Mouse (Mus musculus): ENCODE measurements around the gene Golga4. TPM values are rescaled to one million over a fixed set of nuclear protein-coding genes. Genes with fewer than 3 reads are reported as not detected.

Golga4 gene
- polyA plus RNA-seq, 1 experiment = 23.1 TPM

GRCm38 (mm10) chr9:118495933-118496332 lies 10.1 kb upstream of the Golga4 start:
- Histone ChIP-seq H3K4me1 (ENCODE audit: control insufficient read depth, insufficient read depth, low read length) (no peaks in the 10 kb centered on the region), H3K36me3 (ENCODE audit: control insufficient read depth, insufficient read depth, low read length) (no peaks in the 10 kb centered on the region), H3K27ac (ENCODE audit: insufficient read depth, low read depth, low read length) (no peak overlapping the region), H3K27me3 (replicated peaks; ENCODE audit: control insufficient read depth, insufficient read depth, low read length) (no peaks in the 10 kb centered on the region), H3K4me3 (ENCODE audit: insufficient read depth, low read depth, low read length) (no peak overlapping the region)
- no peak for DNase-seq
- TF ChIP-seq CTCF (conservative IDR thresholded peaks at IDR 0.05; ENCODE audit: insufficient read depth, insufficient read length, low read depth, low read length) (no peak), POLR2A (IDR thresholded peaks at IDR 0.05; ENCODE audit: low read depth, low read length) (no peak)
- WGBS = 92% methylated on average over 3 of the region's 3 CpGs

DNA sequence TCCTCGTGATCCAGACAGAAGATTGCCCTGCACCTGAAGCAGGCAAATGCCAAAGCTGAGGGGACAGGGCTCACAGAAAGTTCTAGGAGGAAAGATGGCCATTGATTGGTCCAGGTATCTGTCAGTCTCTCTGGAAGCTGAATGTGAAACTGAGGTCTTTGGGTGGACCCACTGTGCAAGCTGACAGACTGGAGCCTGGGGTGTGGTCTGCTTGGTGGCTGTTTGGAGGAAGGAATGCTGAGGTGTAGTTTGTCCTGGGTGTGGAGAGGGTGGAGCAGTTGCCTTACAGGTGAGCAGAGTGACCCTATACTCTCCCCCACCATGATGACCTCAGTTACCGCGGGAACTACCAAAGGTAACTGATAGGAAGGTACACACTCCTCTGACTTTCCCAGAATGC lies 9.1 kb upstream of the Golga4 start:
- Histone ChIP-seq H3K4me3 (ENCODE audit: insufficient read depth, low read depth, low read length) (no peak overlapping the region), H3K4me1 (ENCODE audit: control insufficient read depth, insufficient read depth, low read length) (no peaks in the 10 kb centered on the region), H3K36me3 (ENCODE audit: control insufficient read depth, insufficient read depth, low read length) (no peaks in the 10 kb centered on the region), H3K27ac (ENCODE audit: insufficient read depth, low read depth, low read length) (no peak overlapping the region), H3K27me3 (replicated peaks; ENCODE audit: control insufficient read depth, insufficient read depth, low read length) (no peaks in the 10 kb centered on the region)
- no peak for DNase-seq
- no peak for TF ChIP-seq CTCF (conservative IDR thresholded peaks at IDR 0.05; ENCODE audit: insufficient read depth, insufficient read length, low read depth, low read length)
- TF ChIP-seq POLR2A (IDR thresholded peaks at IDR 0.05; ENCODE audit: low read depth, low read length) = no peak
- 78% methylated on average over 3 of the region's 3 CpGs for WGBS

DNA sequence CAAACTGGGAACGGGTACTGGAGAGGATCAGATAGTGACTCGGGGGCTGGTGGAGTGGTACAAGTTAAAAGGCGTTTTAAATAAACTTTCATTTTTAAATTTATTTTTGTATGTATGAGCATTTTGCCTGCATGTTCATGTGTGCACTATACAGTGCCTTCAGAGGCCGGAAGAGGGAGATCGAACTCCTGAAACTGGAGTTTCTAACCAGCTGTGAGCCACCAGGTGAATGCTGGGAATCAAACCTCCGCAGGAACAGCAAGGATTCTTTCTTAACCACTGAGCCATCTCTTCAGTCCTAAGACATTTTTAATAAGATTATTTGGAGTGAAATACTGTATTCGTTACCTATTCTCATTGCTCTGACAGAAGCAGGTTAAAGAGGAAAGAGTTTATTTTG lies 8.0 kb upstream of the Golga4 start:
- TF ChIP-seq CTCF (conservative IDR thresholded peaks at IDR 0.05; ENCODE audit: insufficient read depth, insufficient read length, low read depth, low read length) (no peak), POLR2A (IDR thresholded peaks at IDR 0.05; ENCODE audit: low read depth, low read length) (no peak)
- H3K4me3 ChIP-seq (ENCODE audit: insufficient read depth, low read depth, low read length) = no peak overlapping the region
- 72% methylated on average over 7 of the region's 7 CpGs for WGBS

GRCm38 (mm10) chr9:118500963-118501362 lies 5.1 kb upstream of the Golga4 start:
- Histone ChIP-seq H3K27me3 (replicated peaks; ENCODE audit: control insufficient read depth, insufficient read depth, low read length) (no peaks in the 10 kb centered on the region), H3K4me3 (ENCODE audit: insufficient read depth, low read depth, low read length) (no peak overlapping the region), H3K27ac (ENCODE audit: insufficient read depth, low read depth, low read length) (no peak overlapping the region), H3K36me3 (ENCODE audit: control insufficient read depth, insufficient read depth, low read length) (no peaks in the 10 kb centered on the region), H3K4me1 (ENCODE audit: control insufficient read depth, insufficient read depth, low read length) (peaks cover 13% of the 10 kb centered on the region; the same call in 1 of the 2 replicates)
- no peak for TF ChIP-seq POLR2A (IDR thresholded peaks at IDR 0.05; ENCODE audit: low read depth, low read length)
- TF ChIP-seq CTCF (conservative IDR thresholded peaks at IDR 0.05; ENCODE audit: insufficient read depth, insufficient read length, low read depth, low read length) = no peak
- 74% methylated on average over 6 of the region's 6 CpGs for WGBS
- no peak for DNase-seq

More for the DNA sequence above, 8.0 kb upstream of the Golga4 start:
- H3K36me3 ChIP-seq (ENCODE audit: control insufficient read depth, insufficient read depth, low read length) = no peaks in the 10 kb centered on the region
- no peaks in the 10 kb centered on the region for H3K27me3 ChIP-seq (replicated peaks; ENCODE audit: control insufficient read depth, insufficient read depth, low read length)
- H3K27ac ChIP-seq (ENCODE audit: insufficient read depth, low read depth, low read length) = no peak overlapping the region
- H3K4me1 ChIP-seq (ENCODE audit: control insufficient read depth, insufficient read depth, low read length) = no peaks in the 10 kb centered on the region
- no peak for DNase-seq

DNA sequence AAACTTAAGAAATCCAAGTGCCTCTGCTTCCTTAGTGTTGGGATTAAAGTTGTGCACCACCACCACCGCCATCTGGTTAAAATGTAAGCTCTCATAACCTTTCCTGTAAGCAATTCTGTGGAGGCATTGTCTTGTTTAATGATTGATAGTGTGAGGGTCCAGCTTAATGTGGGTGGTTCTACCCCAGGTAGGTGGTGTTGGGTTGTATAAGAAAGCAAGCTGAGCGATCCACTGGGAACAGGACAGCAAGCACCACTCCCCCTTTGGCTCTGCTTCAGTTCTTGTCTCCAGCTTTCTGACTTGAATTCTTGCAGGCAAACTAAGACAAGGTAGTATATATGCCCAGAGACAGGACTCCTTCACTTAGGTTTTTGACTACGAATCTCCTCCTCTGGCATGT lies 1.4 kb upstream of the Golga4 start:
- H3K4me3 ChIP-seq (ENCODE audit: insufficient read depth, low read depth, low read length) = 0 out of 2 replicates have a peak overlapping the region, but pooled peaks have one; percentile 0
- peak; percentile 87 for DNase-seq
- H3K36me3 ChIP-seq (ENCODE audit: control insufficient read depth, insufficient read depth, low read length) = no peaks in the 10 kb centered on the region
- no peaks in the 10 kb centered on the region for H3K27me3 ChIP-seq (replicated peaks; ENCODE audit: control insufficient read depth, insufficient read depth, low read length)
- no peak for TF ChIP-seq CTCF (conservative IDR thresholded peaks at IDR 0.05; ENCODE audit: insufficient read depth, insufficient read length, low read depth, low read length)
- TF ChIP-seq POLR2A (IDR thresholded peaks at IDR 0.05; ENCODE audit: low read depth, low read length) = no peak
- peak overlapping the region; percentile 65 for H3K27ac ChIP-seq (ENCODE audit: insufficient read depth, low read depth, low read length)
- WGBS = 29% methylated on average over 3 of the region's 3 CpGs
- peaks cover 23% of the 10 kb centered on the region for H3K4me1 ChIP-seq (ENCODE audit: control insufficient read depth, insufficient read depth, low read length)

- H3K27me3 ChIP-seq (replicated peaks; ENCODE audit: control insufficient read depth, insufficient read depth, low read length) = no peaks in the 10 kb centered on the region
- DNase-seq = peak; percentile 62
- peak overlapping the region; percentile 85 for H3K4me3 ChIP-seq (ENCODE audit: insufficient read depth, low read depth, low read length)
- H3K27ac ChIP-seq (ENCODE audit: insufficient read depth, low read depth, low read length) = peak overlapping the region; percentile 48
- H3K4me1 ChIP-seq (ENCODE audit: control insufficient read depth, insufficient read depth, low read length) = peaks cover 41% of the 10 kb centered on the region
- no peaks in the 10 kb centered on the region for H3K36me3 ChIP-seq (ENCODE audit: control insufficient read depth, insufficient read depth, low read length)
- WGBS = under 1% methylated on average over 57 of the region's 57 CpGs
- TF ChIP-seq POLR2A (IDR thresholded peaks at IDR 0.05; ENCODE audit: low read depth, low read length) (no peak), CTCF (conservative IDR thresholded peaks at IDR 0.05; ENCODE audit: insufficient read depth, insufficient read length, low read depth, low read length) (no peak)
These were observed 551 bp downstream of the Golga4 start for GRCm38 (mm10) chr9:118506404-118507231.

- WGBS = 42% methylated on average over 6 of the region's 6 CpGs
- H3K27ac ChIP-seq (ENCODE audit: insufficient read depth, low read depth, low read length) = peak overlapping the region; percentile 48; the same call in 1 of the 2 replicates
- H3K27me3 ChIP-seq (replicated peaks; ENCODE audit: control insufficient read depth, insufficient read depth, low read length) = no peaks in the 10 kb centered on the region
- DNase-seq = peak; percentile 87
- H3K4me3 ChIP-seq (ENCODE audit: insufficient read depth, low read depth, low read length) = peak overlapping the region; percentile 85; the same call in 1 of the 2 replicates
- H3K36me3 ChIP-seq (ENCODE audit: control insufficient read depth, insufficient read depth, low read length) = no peaks in the 10 kb centered on the region
- H3K4me1 ChIP-seq (ENCODE audit: control insufficient read depth, insufficient read depth, low read length) = peaks cover 46% of the 10 kb centered on the region
- TF ChIP-seq POLR2A (IDR thresholded peaks at IDR 0.05; ENCODE audit: low read depth, low read length) = no peak
- TF ChIP-seq CTCF (conservative IDR thresholded peaks at IDR 0.05; ENCODE audit: insufficient read depth, insufficient read length, low read depth, low read length) = no peak
These were observed 1.5 kb downstream of the Golga4 start for GRCm38 (mm10) chr9:118507552-118507951.

All from kidney, adult 2 months (tissue).